Mouse (Mus musculus) liver, embryonic 11.5 days (tissue): Measurements from ENCODE around the gene Kcnj9. TPM values are rescaled to one million over a fixed set of nuclear protein-coding genes. Genes with fewer than 3 reads are reported as not detected.

Source experiments
- ATAC-seq: fragments of 200-750 bp; cut with Nextera tagmentation; replicated peaks from 2 replicates; pipeline ENCODE4 v1.8.0; 2017; ENCODE audit warnings: moderate number of reproducible peaks, mild to moderate bottlenecking, moderate TSS enrichment, moderate library complexity; ENCODE audit not compliant: low FRiP score
- DNase-seq: peaks from one replicate; pipeline ENCODE4 v3.0.0-alpha.2; 2017; ENCODE audit warnings: low spot score
- H3K27ac ChIP-seq: fragments of 300-500 bp; sonication (generic); 2 replicates; pipeline ENCODE4 v1.5.1; 2014; ENCODE audit warnings: mild to moderate bottlenecking, low read depth, low read length, control low read depth
- H3K27me3 ChIP-seq: fragments of 300-500 bp; sonication (generic); replicated peaks from 2 replicates; pipeline ENCODE4 v1.6.1; 2014; ENCODE audit warnings: low read length, mixed read lengths; ENCODE audit not compliant: control insufficient read depth, insufficient read depth
- H3K36me3 ChIP-seq: fragments of 300-500 bp; sonication (generic); 2 replicates; pipeline ENCODE4 v1.6.1; 2014; ENCODE audit warnings: mild to moderate bottlenecking, low read length, moderate library complexity, mixed read lengths; ENCODE audit not compliant: control insufficient read depth, insufficient read depth
- H3K4me1 ChIP-seq: fragments of 300-500 bp; sonication (generic); replicated peaks from 2 replicates; pipeline ENCODE4 v1.6.1; 2014; ENCODE audit warnings: low read length, mixed read lengths; ENCODE audit not compliant: control insufficient read depth, insufficient read depth
- H3K4me2 ChIP-seq: fragments of 300-500 bp; sonication (generic); 2 replicates; pipeline ENCODE4 v1.6.1; 2014; ENCODE audit warnings: mild to moderate bottlenecking, control low read depth, moderate library complexity
- H3K4me3 ChIP-seq: fragments of 300-500 bp; sonication (generic); 2 replicates; pipeline ENCODE4 v1.5.1; 2014; ENCODE audit warnings: low read depth, low read length, control low read depth
- H3K9ac ChIP-seq: fragments of 300-500 bp; sonication (generic); 2 replicates; pipeline ENCODE4 v1.6.1; 2014; ENCODE audit warnings: low read depth, low read length, control low read depth
- H3K9me3 ChIP-seq: fragments of 300-500 bp; sonication (generic); 2 replicates; pipeline ENCODE4 v1.6.1; 2016; ENCODE audit warnings: low read length, inconsistent platforms, mixed read lengths; ENCODE audit not compliant: control insufficient read depth
- WGBS: fragments of 180-500 bp; shearing (Covaris S2); extraction: QIAGEN DNeasy Blood & Tissue Kit; methylation state at CpG from one replicate; pipeline ENCODE4 v1.1.7; 2014; 5-methylcytosine and 5-hydroxymethylcytosine counted together
- polyA plus RNA-seq: library from polyadenylated mRNA; unstranded; fragments of >200 nt; fragmentation: Nextera tagmentation; extraction: Ambion mirVana; gene quantifications from 2 replicates; pipeline ENCODE4 v1.2.1, GENCODE M21; 2014

Kcnj9 gene
- polyA plus RNA-seq, 1 experiment from 2014 or later: 0.51 TPM

DNA sequence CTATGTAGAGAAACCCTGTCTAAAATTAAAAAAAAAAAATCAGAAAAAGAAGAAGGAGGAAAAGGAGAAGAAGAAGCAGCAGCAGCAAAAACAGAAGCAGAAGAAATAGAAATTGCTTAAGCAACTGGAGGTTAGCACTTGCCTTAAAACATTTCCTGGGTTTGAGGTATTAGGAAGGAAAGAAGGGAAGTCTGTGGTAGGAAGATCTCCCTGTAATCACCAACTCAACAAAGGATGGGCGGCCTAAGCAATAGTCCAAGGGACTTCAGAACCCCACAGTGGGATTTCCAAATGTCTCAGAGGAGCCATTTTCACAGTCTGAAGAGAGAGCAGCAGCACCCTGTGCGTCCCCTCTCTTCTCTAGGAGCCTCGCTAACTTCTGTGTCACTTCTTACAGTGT lies 23.3 kb upstream of the Kcnj9 start:
- ATAC-seq: no peak

DNA sequence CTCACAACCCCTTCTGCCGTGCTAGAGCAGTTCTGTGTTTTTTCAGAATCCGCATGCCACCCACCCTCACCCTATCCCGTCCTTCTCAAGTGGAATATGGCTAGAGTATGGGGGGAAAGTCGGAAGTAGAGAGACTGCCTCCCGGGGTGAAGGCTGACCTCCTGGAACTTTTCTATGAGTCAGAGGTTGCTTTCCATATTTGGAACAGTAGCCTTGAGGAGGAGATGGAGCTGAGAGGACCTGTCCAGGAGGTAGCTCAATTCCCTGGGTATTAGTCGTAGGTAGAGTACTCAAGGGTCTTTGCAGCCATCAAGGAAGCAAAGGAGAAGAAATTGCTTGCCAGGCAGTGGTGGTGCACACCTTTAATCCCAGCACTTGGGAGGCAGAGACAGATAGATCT lies 22.9 kb upstream of the Kcnj9 start:
- Histone ChIP-seq H3K36me3 (no peaks in the 10 kb centered on the region), H3K27ac (no peak overlapping the region), H3K4me2 (no peak overlapping the region), H3K4me1 (no peaks in the 10 kb centered on the region), H3K9ac (no peak overlapping the region), H3K27me3 (peaks cover 28% of the 10 kb centered on the region), H3K4me3 (no peak overlapping the region), H3K9me3 (no peaks in the 10 kb centered on the region)
- DNase-seq: no peak
- WGBS: 57% methylated on average over 6 of the region's 6 CpGs
- no peak for ATAC-seq

More for the DNA sequence above, 23.3 kb upstream of the Kcnj9 start:
- Histone ChIP-seq H3K27me3 (peaks cover 28% of the 10 kb centered on the region), H3K4me1 (no peaks in the 10 kb centered on the region), H3K27ac (no peak overlapping the region), H3K9me3 (no peaks in the 10 kb centered on the region), H3K4me3 (no peak overlapping the region), H3K36me3 (no peaks in the 10 kb centered on the region), H3K9ac (no peak overlapping the region), H3K4me2 (no peak overlapping the region)
- WGBS: 50% methylated on average over 3 of the region's 3 CpGs
- DNase-seq: no peak

DNA sequence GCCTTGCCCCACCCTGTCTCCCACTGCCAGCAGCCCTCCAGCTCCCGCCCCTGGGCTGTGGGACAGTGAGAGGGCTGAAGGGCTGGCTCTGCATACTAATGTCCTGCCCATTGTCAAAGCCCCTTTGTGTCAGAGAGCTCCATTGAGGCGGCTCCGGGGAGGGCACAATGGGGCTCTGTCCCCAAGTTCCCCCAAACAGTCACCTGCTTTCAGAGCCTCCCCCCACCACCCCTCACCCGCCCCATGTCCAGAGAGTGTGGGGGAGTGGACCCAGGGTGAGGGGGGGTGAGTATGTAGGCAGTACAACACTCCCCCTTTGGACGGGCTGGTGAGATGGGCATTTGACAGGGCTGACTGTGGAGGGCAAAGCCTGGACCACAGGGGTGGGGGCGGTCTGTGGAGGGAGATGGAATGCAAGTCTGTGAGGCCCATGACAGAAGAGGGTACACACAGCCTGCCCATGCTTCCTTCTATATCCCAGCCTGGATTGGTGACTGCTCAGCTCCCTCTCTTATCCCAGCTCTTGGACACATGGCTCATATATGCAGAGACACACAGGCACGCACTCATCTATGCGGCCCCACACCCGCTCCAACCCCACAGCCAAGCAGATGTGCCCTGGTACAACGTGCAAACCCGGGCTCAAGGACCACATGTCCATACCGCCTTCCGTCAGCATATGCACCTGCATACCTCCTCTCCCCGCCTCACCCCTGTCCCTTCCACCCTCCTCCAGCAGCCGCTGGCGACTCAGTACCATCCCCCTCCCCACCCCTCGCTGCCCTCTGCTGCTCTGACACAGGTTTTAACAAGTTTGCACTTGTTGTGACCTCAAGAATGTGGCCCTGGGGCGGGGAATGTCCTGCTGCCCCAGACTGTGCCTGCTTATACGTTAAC lies 21.0 kb upstream of the Kcnj9 start:
- Histone ChIP-seq H3K36me3 (no peaks in the 10 kb centered on the region), H3K27ac (no peak overlapping the region), H3K27me3 (peaks cover 28% of the 10 kb centered on the region), H3K9ac (no peak overlapping the region), H3K4me1 (no peaks in the 10 kb centered on the region), H3K4me2 (no peak overlapping the region), H3K9me3 (no peaks in the 10 kb centered on the region), H3K4me3 (no peak overlapping the region)
- DNase-seq: no peak
- no peak; the same call in 1 of the 2 replicates for ATAC-seq
- WGBS: 29% methylated on average over 19 of the region's 19 CpGs

GRCm38 (mm10) chr1:172349504-172349903 lies 20.4 kb upstream of the Kcnj9 start:
- Histone ChIP-seq H3K4me1 (no peaks in the 10 kb centered on the region), H3K9ac (no peak overlapping the region), H3K4me3 (no peak overlapping the region), H3K36me3 (no peaks in the 10 kb centered on the region), H3K4me2 (no peak overlapping the region), H3K9me3 (no peaks in the 10 kb centered on the region), H3K27me3 (peaks cover 28% of the 10 kb centered on the region), H3K27ac (no peak overlapping the region)
- 77% methylated on average over 5 of the region's 5 CpGs for WGBS
- no peak for ATAC-seq
- DNase-seq: no peak

DNA sequence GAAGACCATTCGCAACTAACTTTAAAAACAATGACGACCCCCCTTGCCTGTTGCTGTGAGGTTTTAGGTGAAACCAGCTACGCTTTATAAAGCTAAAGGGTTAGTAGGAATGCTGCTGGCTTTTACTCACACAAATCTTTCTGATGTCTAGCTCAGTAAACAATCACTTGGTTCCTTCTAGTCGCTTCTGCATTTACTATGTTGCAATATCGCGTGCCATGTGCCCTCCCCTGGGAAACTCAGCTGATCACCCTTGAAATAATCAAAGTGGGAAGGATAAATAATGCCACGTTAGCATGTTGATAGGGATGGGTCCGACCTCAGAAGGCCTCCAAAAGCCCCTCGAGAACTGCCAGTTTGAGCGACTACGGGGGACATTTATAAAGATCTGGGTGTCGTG lies 18.3 kb upstream of the Kcnj9 start:
- Histone ChIP-seq H3K4me2 (no peak overlapping the region), H3K27me3 (peaks cover 38% of the 10 kb centered on the region), H3K36me3 (no peaks in the 10 kb centered on the region), H3K9ac (no peak overlapping the region), H3K4me3 (no peak overlapping the region), H3K4me1 (no peaks in the 10 kb centered on the region), H3K9me3 (no peaks in the 10 kb centered on the region), H3K27ac (no peak overlapping the region)
- 77% methylated on average over 12 of the region's 12 CpGs for WGBS
- no peak for DNase-seq
- ATAC-seq: no peak

- 80% methylated on average over 10 of the region's 10 CpGs for WGBS
- H3K4me2 ChIP-seq: no peak overlapping the region
- H3K36me3 ChIP-seq: no peaks in the 10 kb centered on the region
- peaks cover 41% of the 10 kb centered on the region for H3K27me3 ChIP-seq
- DNase-seq: no peak
- H3K4me1 ChIP-seq: no peaks in the 10 kb centered on the region
- no peak overlapping the region for H3K9ac ChIP-seq
- H3K27ac ChIP-seq: no peak overlapping the region
- H3K4me3 ChIP-seq: no peak overlapping the region
- ATAC-seq: no peak
- H3K9me3 ChIP-seq: no peaks in the 10 kb centered on the region
Measured at GRCm38 (mm10) chr1:172346707-172347106, 17.6 kb upstream of the Kcnj9 start.

DNA sequence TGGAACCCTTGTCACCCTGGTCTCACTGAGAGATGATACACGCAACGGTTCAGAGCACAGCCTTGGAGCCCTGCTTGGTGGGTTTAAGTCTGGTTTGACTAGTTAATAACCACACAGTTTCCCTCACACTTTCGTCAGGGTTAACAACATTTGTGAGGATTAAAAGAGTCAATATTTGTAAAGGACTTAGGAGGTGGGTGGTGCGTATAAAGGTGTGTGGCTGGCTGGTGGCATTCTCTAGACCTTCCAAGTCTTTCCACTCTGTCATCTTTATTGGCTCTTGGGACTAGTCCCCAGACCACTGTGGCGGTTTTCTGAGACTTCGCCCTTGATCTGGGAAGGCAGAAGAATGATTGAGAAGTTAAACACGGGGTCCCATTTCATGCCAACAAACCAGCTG lies 15.7 kb upstream of the Kcnj9 start:
- DNase-seq: no peak
- WGBS: 71% methylated on average over 7 of the region's 7 CpGs

GRCm38 (mm10) chr1:172343914-172344313 lies 14.8 kb upstream of the Kcnj9 start:
- no peaks in the 10 kb centered on the region for H3K36me3 ChIP-seq
- no peak for ATAC-seq

More for the DNA sequence above, 15.7 kb upstream of the Kcnj9 start:
- no peak for ATAC-seq
- no peaks in the 10 kb centered on the region for H3K9me3 ChIP-seq
- H3K36me3 ChIP-seq: no peaks in the 10 kb centered on the region
- no peak overlapping the region for H3K9ac ChIP-seq
- peaks cover 6% of the 10 kb centered on the region; the same call in 1 of the 2 replicates for H3K4me1 ChIP-seq
- no peak overlapping the region for H3K4me3 ChIP-seq
- H3K27me3 ChIP-seq: peaks cover 42% of the 10 kb centered on the region
- H3K4me2 ChIP-seq: no peak overlapping the region
- H3K27ac ChIP-seq: no peak overlapping the region

DNA sequence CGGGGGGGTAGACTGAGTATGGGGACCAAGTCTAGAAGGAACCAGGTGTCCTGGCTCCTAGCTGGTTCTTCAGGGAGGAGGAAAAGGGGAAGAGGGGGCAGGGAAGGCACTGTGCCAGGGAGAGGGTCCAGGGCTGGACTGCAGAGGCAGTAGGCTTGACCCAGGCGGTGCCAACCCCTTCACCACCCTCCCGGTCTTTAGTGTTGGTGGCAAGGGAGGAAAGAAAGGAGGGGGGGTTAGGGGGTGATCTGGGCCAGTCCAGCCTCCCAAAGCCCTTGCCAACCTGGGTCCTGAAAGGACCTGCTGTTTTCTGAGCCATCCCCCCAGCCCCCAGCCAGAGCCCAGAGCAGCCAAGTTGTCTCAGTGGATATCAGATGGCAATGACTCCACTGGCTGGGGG lies 13.6 kb upstream of the Kcnj9 start:
- ATAC-seq (no peak), DNase-seq (no peak)
- Histone ChIP-seq H3K27me3 (peaks cover 50% of the 10 kb centered on the region), H3K36me3 (no peaks in the 10 kb centered on the region), H3K9me3 (no peaks in the 10 kb centered on the region), H3K9ac (no peak overlapping the region), H3K4me3 (no peak overlapping the region), H3K4me2 (no peak overlapping the region), H3K27ac (no peak overlapping the region), H3K4me1 (peaks cover 6% of the 10 kb centered on the region; the same call in 1 of the 2 replicates)
- WGBS: 72% methylated on average over 3 of the region's 3 CpGs

More at GRCm38 (mm10) chr1:172343914-172344313, 14.8 kb upstream of the Kcnj9 start:
- no peak overlapping the region for H3K9ac ChIP-seq
- DNase-seq: no peak
- H3K27me3 ChIP-seq: peaks cover 42% of the 10 kb centered on the region
- H3K4me3 ChIP-seq: no peak overlapping the region
- no peaks in the 10 kb centered on the region for H3K9me3 ChIP-seq
- H3K4me2 ChIP-seq: no peak overlapping the region
- H3K27ac ChIP-seq: no peak overlapping the region
- 48% methylated on average over 3 of the region's 3 CpGs for WGBS
- peaks cover 6% of the 10 kb centered on the region; the same call in 1 of the 2 replicates for H3K4me1 ChIP-seq
